Mouse (Mus musculus): ENCODE data around the gene Gstm5.

DNA sequence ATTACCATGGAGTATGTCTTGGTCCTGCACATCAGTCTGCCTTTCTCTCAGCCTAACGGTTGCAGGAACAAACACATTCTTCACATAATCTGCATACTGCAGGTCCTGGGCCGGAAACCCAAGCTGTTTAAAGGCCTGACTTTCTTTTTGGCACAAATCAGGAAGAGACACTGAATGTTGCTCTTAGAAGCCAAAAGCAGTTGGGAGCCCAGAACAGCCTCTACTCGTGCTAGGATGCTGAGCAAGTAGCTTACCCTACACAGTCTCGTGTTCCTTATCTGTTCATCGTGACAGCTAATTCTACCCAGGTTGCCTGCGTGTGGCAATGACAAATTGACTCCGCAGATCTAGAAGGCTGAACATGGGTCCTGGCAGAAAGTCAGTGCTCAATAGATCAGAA lies 44.9 kb downstream of the Gstm5 start:
- TF ChIP-seq CTCF (IDR thresholded peaks at IDR 0.05; ENCODE audit: borderline replicate concordance, insufficient read depth, low read depth, low read length) (no peak), POLR2A (IDR thresholded peaks at IDR 0.05; ENCODE audit: borderline replicate concordance, insufficient read depth, low read length) (no peak)
